Mouse (Mus musculus) liver, postnatal 0 days (tissue): ENCODE results near the gene B4galt4. TPM values are rescaled to one million over a fixed set of nuclear protein-coding genes. Genes with fewer than 3 reads are reported as not detected.

ENCODE experiments used
- ATAC-seq: fragments of 200-750 bp; cut with Nextera tagmentation; 2 replicates; pipeline ENCODE4 v1.8.0; 2017; ENCODE audit warnings: mild to moderate bottlenecking, moderate library complexity
- DNase-seq: peaks from one replicate; pipeline ENCODE4 v3.0.0-alpha.2; 2016
- H3K27ac ChIP-seq: fragments of 300-500 bp; sonication (generic); 2 replicates; pipeline ENCODE4 v1.5.1; 2014; ENCODE audit warnings: antibody characterized with exemption, moderate library complexity, mild to moderate bottlenecking, low read depth
- H3K27me3 ChIP-seq: fragments of 300-500 bp; sonication (generic); 2 replicates; pipeline ENCODE4 v1.6.1; 2014; ENCODE audit warnings: low read length, control low read depth, mixed read lengths; ENCODE audit not compliant: insufficient read depth
- H3K36me3 ChIP-seq: fragments of 300-500 bp; sonication (generic); replicated peaks from 2 replicates; pipeline ENCODE4 v1.6.1; 2014; ENCODE audit warnings: mild to moderate bottlenecking, control low read depth, low read length, moderate library complexity, mixed read lengths; ENCODE audit not compliant: insufficient read depth
- H3K4me1 ChIP-seq: fragments of 300-500 bp; sonication (generic); 2 replicates; pipeline ENCODE4 v1.6.1; 2014; ENCODE audit warnings: antibody characterized with exemption, mild to moderate bottlenecking, control low read depth; ENCODE audit not compliant: insufficient read depth
- H3K4me2 ChIP-seq: fragments of 300-500 bp; sonication (generic); 2 replicates; pipeline ENCODE4 v1.6.1; 2014; ENCODE audit warnings: low read depth, mild to moderate bottlenecking, low read length, moderate library complexity, mixed read lengths
- H3K4me3 ChIP-seq: fragments of 300-500 bp; sonication (generic); 2 replicates; pipeline ENCODE4 v1.5.1; 2014; ENCODE audit warnings: low read depth, low read length
- H3K9ac ChIP-seq: fragments of 300-500 bp; sonication (generic); replicated peaks from 2 replicates; pipeline ENCODE4 v1.6.1; 2014; ENCODE audit warnings: mild to moderate bottlenecking, moderate library complexity
- H3K9me3 ChIP-seq: fragments of 300-500 bp; sonication (generic); 2 replicates; pipeline ENCODE4 v1.6.1; 2016; ENCODE audit warnings: mild to moderate bottlenecking, control low read depth, low read length, mixed read lengths
- CTCF ChIP-seq: sonication (generic); IDR thresholded peaks from 2 replicates; pipeline ENCODE4 v1.5.1; 2016; ENCODE audit warnings: antibody characterized with exemption, low read depth
- EP300 ChIP-seq: IDR thresholded peaks from 2 replicates; pipeline ENCODE4 v1.6.1; 2016; ENCODE audit warnings: antibody characterized with exemption, low read depth, mild to moderate bottlenecking
- WGBS: fragments of 180-500 bp; shearing (Covaris S2); extraction: QIAGEN DNeasy Blood & Tissue Kit; methylation state at CpG from one replicate; pipeline ENCODE4 v1.1.7; 2014; ENCODE audit not compliant: insufficient replicate concordance; 5-methylcytosine and 5-hydroxymethylcytosine counted together
- polyA plus RNA-seq: library from polyadenylated mRNA; unstranded; fragments of >200 nt; fragmentation: Nextera tagmentation; extraction: Ambion mirVana; gene quantifications from 2 replicates; pipeline ENCODE4 v1.2.1, GENCODE M21; 2015

The B4galt4 gene
- polyA plus RNA-seq, 1 experiment from 2014 or later, result 3.0 TPM

DNA sequence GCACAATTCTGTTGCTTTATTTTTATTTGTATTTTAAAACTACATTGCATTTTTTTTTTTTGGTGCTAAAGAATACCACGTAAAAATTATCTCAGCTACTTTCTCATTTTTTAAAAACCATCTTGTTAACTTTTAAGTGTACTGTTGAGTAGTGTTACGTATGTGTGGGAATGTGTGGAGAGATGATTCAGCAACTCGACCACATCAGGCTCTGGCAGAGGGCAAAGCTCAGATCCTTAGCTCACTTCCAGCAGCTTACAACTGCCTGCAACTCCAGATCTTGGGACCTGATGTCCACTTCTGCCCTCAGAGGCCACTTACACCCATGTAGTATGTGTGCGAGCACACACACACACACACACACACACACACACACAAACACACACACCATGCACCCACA, 14.5 kb downstream of the B4galt4 start:
- DNase-seq (no peak), ATAC-seq (no peak)
- 41% methylated on average over 4 of the region's 4 CpGs for WGBS
- Histone ChIP-seq H3K9ac (no peak overlapping the region), H3K4me1 (peaks cover 5% of the 10 kb centered on the region; the same call in 1 of the 2 replicates), H3K9me3 (no peaks in the 10 kb centered on the region), H3K4me2 (no peak overlapping the region), H3K27me3 (0 out of 2 replicates have a peak, but pooled peaks cover 3% of the 10 kb centered on the region), H3K36me3 (no peaks in the 10 kb centered on the region), H3K4me3 (no peak overlapping the region), H3K27ac (no peak overlapping the region)
- TF ChIP-seq EP300 (no peak), CTCF (no peak)

DNA sequence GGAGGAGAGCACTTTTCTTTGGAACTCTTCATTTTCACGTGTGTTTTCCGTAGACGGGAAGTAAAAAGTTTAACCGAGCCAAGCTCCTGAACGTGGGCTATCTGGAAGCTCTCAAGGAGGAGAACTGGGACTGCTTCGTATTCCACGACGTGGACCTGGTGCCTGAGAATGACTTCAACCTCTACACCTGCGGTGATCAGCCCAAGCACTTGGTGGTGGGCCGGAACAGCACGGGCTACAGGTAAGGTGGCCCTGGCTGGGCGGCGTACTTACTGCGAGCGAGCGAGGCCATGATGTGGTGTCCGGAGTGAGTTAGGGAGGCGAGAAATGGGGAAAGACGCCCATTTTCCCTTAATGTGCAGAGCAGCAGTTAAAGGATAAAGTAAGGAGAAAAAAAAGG, 15.6 kb downstream of the B4galt4 start:
- 0 out of 2 replicates have a peak, but pooled peaks cover 3% of the 10 kb centered on the region for H3K27me3 ChIP-seq
- ATAC-seq (no peak), DNase-seq (no peak)
- no peaks in the 10 kb centered on the region for H3K9me3 ChIP-seq
- no peak overlapping the region for H3K4me3 ChIP-seq
- H3K4me2 ChIP-seq, result no peak overlapping the region
- no peak for TF ChIP-seq CTCF
- no peak for TF ChIP-seq EP300
- no peak overlapping the region for H3K9ac ChIP-seq
- 0 out of 2 replicates have a peak overlapping the region, but pooled peaks have one; percentile 4 for H3K27ac ChIP-seq
- H3K36me3 ChIP-seq, result no peaks in the 10 kb centered on the region
- WGBS, result 90% methylated on average over 19 of the region's 19 CpGs
- peaks cover 5% of the 10 kb centered on the region; the same call in 1 of the 2 replicates for H3K4me1 ChIP-seq

DNA sequence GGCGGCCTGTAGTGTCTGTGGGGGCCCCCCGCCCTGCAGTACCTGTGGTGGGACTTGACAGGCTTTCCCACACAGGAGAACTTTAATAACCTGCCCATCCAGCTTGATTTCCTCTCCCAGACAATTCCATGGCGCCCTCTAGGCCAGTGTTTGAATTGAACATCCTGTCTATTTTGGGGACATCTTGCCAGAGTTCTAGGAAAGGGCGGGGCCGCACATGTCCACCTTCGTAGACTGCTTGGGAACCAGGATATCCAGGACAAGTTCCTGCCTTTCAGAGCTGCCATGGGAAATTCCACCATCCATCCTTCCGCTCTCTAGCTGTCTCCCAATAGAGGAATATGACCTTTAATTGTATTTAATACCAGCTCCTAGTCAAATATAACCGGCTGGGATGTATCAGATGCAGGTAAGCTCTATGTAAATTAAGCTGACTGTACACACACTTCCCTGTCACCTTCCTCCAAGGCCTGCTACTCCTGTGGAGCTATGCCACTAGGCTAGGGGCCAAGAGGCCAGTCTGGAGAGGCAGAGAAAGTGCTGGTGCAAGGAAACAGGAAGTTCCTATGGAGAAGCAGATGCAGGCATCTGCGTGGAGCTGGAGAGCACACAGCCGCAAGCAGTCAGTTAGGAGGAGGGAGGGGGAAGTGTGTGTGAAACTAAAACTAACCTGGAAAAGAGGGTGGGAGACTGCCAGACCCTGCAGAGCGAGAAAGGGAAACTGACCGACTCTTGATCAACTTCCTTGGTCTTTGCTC, 16.2 kb downstream of the B4galt4 start:
- Histone ChIP-seq H3K4me2 (no peak overlapping the region), H3K27me3 (0 out of 2 replicates have a peak, but pooled peaks cover 3% of the 10 kb centered on the region), H3K9me3 (no peaks in the 10 kb centered on the region), H3K4me1 (peaks cover 7% of the 10 kb centered on the region; the same call in 1 of the 2 replicates), H3K4me3 (no peak overlapping the region), H3K9ac (no peak overlapping the region), H3K36me3 (no peaks in the 10 kb centered on the region), H3K27ac (peak overlapping the region; percentile 12; the same call in 1 of the 2 replicates)
- peak; percentile 36 for DNase-seq
- WGBS, result 61% methylated on average over 12 of the region's 12 CpGs
- peak; percentile 43 for ATAC-seq
- TF ChIP-seq EP300 (no peak), CTCF (peak; percentile 3; the same call in 1 of the 2 replicates)

DNA sequence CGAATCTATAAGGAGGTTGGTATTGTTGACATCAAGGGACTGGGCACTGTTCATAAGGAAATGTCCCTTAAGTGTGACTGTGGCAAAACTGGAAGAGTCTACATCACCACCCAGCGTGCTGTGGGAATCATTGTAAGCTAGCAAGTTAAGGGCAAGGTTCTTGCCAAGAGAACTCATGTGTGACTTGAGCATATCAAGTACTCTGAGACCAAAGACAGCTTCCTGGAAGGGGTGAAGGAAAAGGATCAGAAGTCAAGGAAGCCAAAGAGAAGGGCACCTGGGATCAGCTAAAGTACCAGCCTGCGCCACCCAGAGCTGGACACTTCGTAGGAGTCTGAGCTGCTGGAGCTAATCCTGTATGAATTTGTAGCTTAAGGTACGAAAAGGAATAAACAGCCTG, 18.2 kb downstream of the B4galt4 start:
- DNase-seq, result no peak
- H3K4me2 ChIP-seq, result no peak overlapping the region
- H3K4me1 ChIP-seq, result peaks cover 4% of the 10 kb centered on the region; the same call in 1 of the 2 replicates
- H3K9ac ChIP-seq, result no peak overlapping the region
- peak overlapping the region; percentile 41 for H3K27ac ChIP-seq
- no peak for ATAC-seq
- WGBS, result 81% methylated on average over 5 of the region's 5 CpGs
- H3K4me3 ChIP-seq, result no peak overlapping the region
- no peaks in the 10 kb centered on the region for H3K9me3 ChIP-seq
- 0 out of 2 replicates have a peak, but pooled peaks cover 3% of the 10 kb centered on the region for H3K27me3 ChIP-seq
- no peaks in the 10 kb centered on the region for H3K36me3 ChIP-seq
- no peak for TF ChIP-seq CTCF
- no peak for TF ChIP-seq EP300

DNA sequence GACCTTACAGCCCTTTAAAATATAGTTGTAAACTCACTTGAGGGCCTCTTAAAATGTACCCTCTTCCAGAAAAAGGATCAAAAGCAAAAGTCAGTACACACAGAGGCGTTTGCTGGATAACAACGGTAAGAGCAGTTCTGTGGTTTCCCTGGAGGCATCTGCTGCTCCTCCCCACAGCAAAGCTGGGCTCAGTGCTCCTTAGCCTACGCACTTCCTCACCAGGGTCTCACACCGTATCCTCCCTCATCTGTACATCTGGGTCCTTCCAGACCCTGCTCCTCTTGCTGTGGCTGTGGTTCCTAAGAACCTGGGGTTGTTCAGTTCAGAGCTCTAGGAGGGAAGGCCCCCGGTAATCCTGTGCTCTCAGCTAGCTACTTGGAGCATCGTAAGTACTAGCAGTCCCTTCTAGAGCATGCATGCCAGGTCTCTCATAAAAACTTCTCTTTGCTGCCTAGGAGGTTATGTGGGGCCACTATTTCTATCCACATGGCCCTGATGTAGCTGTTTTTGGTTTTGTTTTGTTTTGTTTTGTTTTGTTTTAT, 18.8 kb downstream of the B4galt4 start:
- Histone ChIP-seq H3K9me3 (no peaks in the 10 kb centered on the region), H3K4me2 (no peak overlapping the region), H3K4me1 (peaks cover 2% of the 10 kb centered on the region; the same call in 1 of the 2 replicates), H3K36me3 (no peaks in the 10 kb centered on the region), H3K4me3 (no peak overlapping the region), H3K9ac (no peak overlapping the region), H3K27me3 (0 out of 2 replicates have a peak, but pooled peaks cover 3% of the 10 kb centered on the region), H3K27ac (peak overlapping the region; percentile 41)
- TF ChIP-seq CTCF (no peak), EP300 (no peak)
- ATAC-seq (no peak), DNase-seq (no peak)
- 33% methylated on average over 6 of the region's 6 CpGs for WGBS

DNA sequence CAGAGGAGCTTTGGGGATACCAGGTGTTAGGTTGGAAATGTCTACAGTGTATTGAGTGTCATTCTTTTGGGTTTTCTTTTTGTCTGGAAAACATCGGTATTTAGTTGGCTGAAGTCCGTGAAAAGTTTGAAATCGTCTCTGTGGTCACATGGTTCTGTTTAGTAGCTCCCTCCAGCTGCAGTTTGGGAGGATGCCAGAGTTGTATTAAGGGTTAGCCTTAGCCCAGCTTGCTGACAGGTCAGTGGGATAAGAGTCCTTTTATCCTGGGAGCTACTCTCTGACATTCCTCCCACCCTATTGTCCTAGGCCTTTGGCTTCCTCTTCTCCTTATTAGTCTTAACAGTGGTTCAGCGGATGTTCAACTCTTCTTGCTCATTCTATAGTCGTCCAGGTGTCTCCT, 19.9 kb downstream of the B4galt4 start:
- H3K4me3 ChIP-seq, result no peak overlapping the region
- H3K4me2 ChIP-seq, result no peak overlapping the region
- H3K9ac ChIP-seq, result no peak overlapping the region
- ATAC-seq, result no peak
- DNase-seq, result no peak
- peaks cover 2% of the 10 kb centered on the region; the same call in 1 of the 2 replicates for H3K4me1 ChIP-seq
- H3K9me3 ChIP-seq, result no peaks in the 10 kb centered on the region
- WGBS, result 83% methylated on average over 5 of the region's 5 CpGs
- no peaks in the 10 kb centered on the region for H3K36me3 ChIP-seq
- H3K27me3 ChIP-seq, result 0 out of 2 replicates have a peak, but pooled peaks cover 3% of the 10 kb centered on the region
- no peak for TF ChIP-seq EP300
- TF ChIP-seq CTCF, result no peak
- no peak overlapping the region for H3K27ac ChIP-seq
